Mouse (Mus musculus): ENCODE data around the gene Gm20517.

DNA sequence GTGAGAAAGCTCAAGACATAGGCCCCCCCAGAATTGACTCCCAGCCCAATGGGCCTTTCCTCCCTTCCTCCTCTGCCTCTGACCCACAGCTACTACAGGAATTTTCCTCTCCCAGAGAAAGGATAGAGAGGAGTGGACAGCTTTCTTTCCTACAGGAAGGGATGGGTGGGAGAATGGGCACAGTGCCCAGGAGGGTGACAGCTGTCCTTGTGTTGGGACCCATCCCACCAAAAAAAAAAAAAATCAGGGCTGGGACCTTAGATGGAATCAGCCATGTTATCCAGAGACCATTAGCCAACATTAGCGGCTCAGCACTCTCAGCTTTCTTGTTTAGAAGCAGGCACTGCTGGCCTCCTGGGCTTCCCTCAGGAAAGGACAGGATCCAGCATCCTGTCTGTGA, 94.8 kb downstream of the Gm20517 start:
- TF ChIP-seq CTCF (IDR thresholded peaks at IDR 0.05; ENCODE audit: low read depth): no peak
- no peak for TF ChIP-seq EP300 (optimal IDR thresholded peaks at IDR 0.05)

Data from stomach, postnatal 0 days (tissue).